Mouse (Mus musculus) layer of hippocampus, adult 11-12 months (tissue): Measurements from ENCODE around the gene Cand1.

ENCODE experiments used
- DNase-seq: peaks from one replicate; pipeline ENCODE4 v3.0.0; 2022; ENCODE audit warnings: low spot score

Gene Cand1

GRCm38 (mm10) chr10:119239969-119240721 lies at the start of gene Cand1:
Cand1 (minus strand) TSS chr10:119240055.
- DNase-seq, result peak; percentile 99

- DNase-seq, result no peak
Measured at GRCm38 (mm10) chr10:119278871-119279270, 39.0 kb upstream of the Cand1 start.

GRCm38 (mm10) chr10:119274333-119274732 lies 34.5 kb upstream of the Cand1 start:
- no peak for DNase-seq

GRCm38 (mm10) chr10:119272536-119272935 lies 32.7 kb upstream of the Cand1 start:
- no peak for DNase-seq

- DNase-seq, result no peak
Measured at GRCm38 (mm10) chr10:119272005-119272404, 32.1 kb upstream of the Cand1 start.

- no peak for DNase-seq
Measured at GRCm38 (mm10) chr10:119271101-119271500, 31.2 kb upstream of the Cand1 start.

GRCm38 (mm10) chr10:119270384-119270985 lies 30.6 kb upstream of the Cand1 start:
- no peak for DNase-seq

GRCm38 (mm10) chr10:119264761-119265160 lies 24.9 kb upstream of the Cand1 start:
- DNase-seq, result no peak

- DNase-seq, result no peak
Measured at GRCm38 (mm10) chr10:119262821-119263220, 23.0 kb upstream of the Cand1 start.

- no peak for DNase-seq
Measured at GRCm38 (mm10) chr10:119257876-119258275, 18.0 kb upstream of the Cand1 start.

GRCm38 (mm10) chr10:119244146-119244545 lies 4.3 kb upstream of the Cand1 start:
- DNase-seq, result no peak

- DNase-seq, result no peak
Measured at GRCm38 (mm10) chr10:119240722-119241089, 851 bp upstream of the Cand1 start.

- no peak for DNase-seq
Measured at GRCm38 (mm10) chr10:119239633-119239968, 254 bp downstream of the Cand1 start.

GRCm38 (mm10) chr10:119238985-119239631 lies 747 bp downstream of the Cand1 start:
- peak; percentile 34 for DNase-seq

GRCm38 (mm10) chr10:119231526-119231925 lies 8.3 kb downstream of the Cand1 start:
- no peak for DNase-seq

GRCm38 (mm10) chr10:119230703-119231102 lies 9.2 kb downstream of the Cand1 start:
- DNase-seq, result no peak

GRCm38 (mm10) chr10:119230074-119230669 lies 9.7 kb downstream of the Cand1 start:
- DNase-seq, result no peak

GRCm38 (mm10) chr10:119223686-119224085 lies 16.2 kb downstream of the Cand1 start:
- DNase-seq, result no peak

GRCm38 (mm10) chr10:119221631-119222030 lies 18.2 kb downstream of the Cand1 start:
- DNase-seq, result no peak

GRCm38 (mm10) chr10:119219415-119219814 lies 20.4 kb downstream of the Cand1 start:
- DNase-seq, result no peak

- no peak for DNase-seq
Measured at GRCm38 (mm10) chr10:119218274-119219080, 21.4 kb downstream of the Cand1 start.

GRCm38 (mm10) chr10:119212443-119212842 lies 27.4 kb downstream of the Cand1 start:
- DNase-seq, result no peak
